Mouse (Mus musculus) thymus, adult 2 months (tissue): ENCODE measurements around the gene Ccdc106. TPM values are rescaled to one million over a fixed set of nuclear protein-coding genes. Genes with fewer than 3 reads are reported as not detected.

ENCODE experiments used
- DNase-seq: peaks from one replicate; pipeline ENCODE4 v3.0.0; 2021
- H3K27ac ChIP-seq: fragments of 200-500 bp; 2 replicates; pipeline ENCODE4 v1.5.1; 2012; ENCODE audit warnings: low read length, control low read depth; ENCODE audit not compliant: control insufficient read depth, insufficient read depth
- H3K27me3 ChIP-seq: fragments of 200-500 bp; 2 replicates; pipeline ENCODE4 v1.6.1; 2012; ENCODE audit warnings: mild to moderate bottlenecking, low read length, moderate library complexity, mixed read lengths; ENCODE audit not compliant: control insufficient read depth, insufficient read depth
- H3K36me3 ChIP-seq: fragments of 200-500 bp; 2 replicates; pipeline ENCODE4 v1.6.1; 2012; ENCODE audit warnings: mild to moderate bottlenecking, low read length, moderate library complexity; ENCODE audit not compliant: control insufficient read depth, insufficient read depth
- H3K4me1 ChIP-seq: fragments of 200-500 bp; replicated peaks from 2 replicates; pipeline ENCODE4 v1.6.1; 2012; ENCODE audit warnings: low read length; ENCODE audit not compliant: control insufficient read depth, insufficient read depth
- H3K4me3 ChIP-seq: fragments of 200-500 bp; 2 replicates; pipeline ENCODE4 v1.5.1; 2012; ENCODE audit warnings: mild to moderate bottlenecking, low read length, control low read depth, moderate library complexity; ENCODE audit not compliant: control insufficient read depth, insufficient read depth
- CTCF ChIP-seq: fragments of 200-500 bp; IDR thresholded peaks from 2 replicates; pipeline ENCODE4 v1.5.1; 2012; ENCODE audit warnings: mild to moderate bottlenecking, control low read depth, low read length, moderate library complexity, borderline replicate concordance; ENCODE audit not compliant: control insufficient read depth, poor library complexity, insufficient read depth; ENCODE audit errors: extremely low read depth
- POLR2A ChIP-seq: fragments of 200-500 bp; IDR thresholded peaks from 2 replicates; pipeline ENCODE4 v1.6.1; 2012; ENCODE audit warnings: mild to moderate bottlenecking, low read length, control low read depth, moderate library complexity; ENCODE audit not compliant: control insufficient read depth, poor library complexity, insufficient read depth; ENCODE audit errors: extremely low read depth
- WGBS: fragments of 180-500 bp; shearing (Covaris S2); methylation state at CpG from one replicate; pipeline ENCODE4 v1.1.7; 2018; 5-methylcytosine and 5-hydroxymethylcytosine counted together
- polyA plus RNA-seq: library from polyadenylated mRNA; depleted of rRNA; stranded (reverse); fragments of >200 nt; gene quantifications from 2 replicates; pipeline ENCODE4 v1.2.3, GENCODE M21; 2012

Gene Ccdc106
- polyA plus RNA-seq, 1 experiment = 0.97 TPM

DNA sequence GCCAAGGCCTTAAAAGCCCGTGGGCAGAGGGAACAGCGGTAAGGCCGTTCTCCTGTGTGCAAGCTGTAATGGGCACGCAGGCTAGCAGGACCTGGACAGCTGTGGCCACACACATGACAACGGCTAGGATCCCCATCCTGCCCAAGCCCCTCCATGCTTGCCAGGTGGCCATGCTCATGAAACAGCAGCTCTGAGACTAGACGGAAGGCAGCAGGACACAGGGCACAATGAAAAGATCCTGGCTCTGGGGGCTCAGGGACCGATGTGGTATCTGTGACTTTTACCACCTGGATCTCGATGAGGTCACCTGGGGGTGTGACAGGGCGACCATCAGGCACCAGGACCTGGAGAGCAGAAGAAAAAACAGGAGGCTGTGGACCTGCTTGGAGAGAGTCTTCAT, 15.8 kb downstream of the Ccdc106 start:
- 98% methylated on average over 9 of the region's 9 CpGs for WGBS
- Histone ChIP-seq H3K4me1 (peaks cover 6% of the 10 kb centered on the region), H3K4me3 (no peak overlapping the region), H3K36me3 (peaks cover 17% of the 10 kb centered on the region), H3K27ac (no peak overlapping the region), H3K27me3 (no peaks in the 10 kb centered on the region)
- TF ChIP-seq POLR2A (no peak), CTCF (no peak)
- DNase-seq = no peak

DNA sequence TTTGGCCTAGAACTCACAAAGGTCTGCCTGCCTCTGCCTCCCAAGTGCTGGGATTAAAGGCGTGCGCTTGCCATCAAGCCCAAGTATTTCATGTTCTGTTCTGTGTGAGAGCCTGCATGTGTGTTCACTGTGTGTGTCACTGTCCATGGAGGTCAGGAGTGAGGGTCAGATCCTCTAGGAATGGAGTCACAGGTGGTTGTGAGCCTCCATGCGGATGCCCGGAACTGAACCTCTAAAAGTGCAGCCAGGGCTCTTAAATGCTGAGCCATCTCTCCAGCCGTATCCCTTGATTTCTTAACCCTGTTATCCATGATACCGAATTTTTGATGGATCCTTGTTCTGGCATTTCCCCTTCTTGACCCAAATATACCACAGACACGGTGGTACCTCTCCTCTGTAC, 16.7 kb downstream of the Ccdc106 start:
- no peak for DNase-seq
- TF ChIP-seq CTCF (no peak), POLR2A (no peak)
- WGBS = 97% methylated on average over 7 of the region's 7 CpGs
- no peak overlapping the region for H3K4me3 ChIP-seq
- no peaks in the 10 kb centered on the region for H3K27me3 ChIP-seq
- peaks cover 8% of the 10 kb centered on the region for H3K36me3 ChIP-seq
- H3K4me1 ChIP-seq = peaks cover 6% of the 10 kb centered on the region
- H3K27ac ChIP-seq = no peak overlapping the region

DNA sequence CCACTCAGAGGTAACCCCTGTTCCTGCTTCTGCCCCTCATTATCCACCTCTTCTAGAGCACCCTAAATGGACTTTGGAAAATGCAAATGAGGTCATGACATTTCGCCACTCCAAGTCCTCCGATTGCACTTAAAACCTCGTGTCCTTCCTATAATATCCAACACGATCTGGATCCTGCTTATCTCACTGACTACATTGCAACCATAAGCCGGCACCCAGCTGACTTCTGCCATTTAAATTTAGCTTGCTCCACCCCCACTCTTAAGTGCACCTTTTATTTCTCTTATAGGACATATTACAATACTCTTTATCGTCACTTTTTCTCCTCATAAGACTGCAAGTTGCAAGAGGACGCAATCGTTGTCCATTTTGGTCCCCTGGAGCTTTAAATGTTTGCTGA, 17.1 kb downstream of the Ccdc106 start:
- WGBS = 96% methylated on average over 8 of the region's 8 CpGs
- no peak overlapping the region for H3K27ac ChIP-seq
- no peaks in the 10 kb centered on the region for H3K27me3 ChIP-seq
- DNase-seq = no peak
- no peak for TF ChIP-seq POLR2A
- TF ChIP-seq CTCF = no peak
- H3K36me3 ChIP-seq = peaks cover 4% of the 10 kb centered on the region; the same call in 1 of the 2 replicates
- H3K4me3 ChIP-seq = no peak overlapping the region
- H3K4me1 ChIP-seq = peaks cover 6% of the 10 kb centered on the region

DNA sequence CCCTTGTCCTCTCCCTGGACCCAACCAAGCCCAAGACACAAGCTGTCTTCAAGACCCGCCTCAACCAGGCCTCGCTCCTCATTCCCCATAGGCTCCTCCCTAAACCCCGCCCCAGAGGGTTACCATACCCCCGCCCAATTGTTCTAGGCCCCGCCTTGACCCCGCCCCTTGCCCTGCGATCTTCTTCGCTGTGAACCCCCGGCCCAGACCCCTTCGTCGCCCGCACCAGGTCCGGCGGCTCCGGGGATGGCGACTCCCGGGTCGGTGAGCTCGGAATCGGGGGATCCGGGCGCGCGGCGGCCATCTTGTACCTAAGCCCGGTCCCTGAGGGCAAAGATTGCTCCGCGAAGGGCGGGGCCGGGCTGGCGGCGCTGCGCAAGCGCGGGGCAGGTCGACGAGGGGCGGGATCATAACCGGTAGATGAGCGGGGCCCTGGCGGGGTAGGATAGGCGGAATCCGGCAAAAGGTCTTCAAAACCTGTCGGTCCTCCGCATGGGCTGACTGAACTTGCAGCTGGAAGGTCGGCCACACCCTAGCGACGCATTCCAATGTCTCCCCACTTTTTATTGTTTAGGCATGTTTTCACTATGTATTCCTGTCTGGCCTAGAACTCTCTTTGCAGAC, 17.9 kb downstream of the Ccdc106 start, which contains the start of gene Zfp784:
Zfp784 (minus strand) TSS at position 338 of the 624 bp plus-strand sequence.
- peak within 1 kb of the TSS; percentile 53 for H3K27ac ChIP-seq
- H3K4me3 ChIP-seq = peak within 1 kb of the TSS; percentile 78
- DNase-seq = peak; percentile 95
- no peaks in the 10 kb centered on the region for H3K27me3 ChIP-seq
- under 1% methylated on average over 48 of the region's 48 CpGs for whole genome bisulfite sequencing
- H3K36me3 ChIP-seq = no peaks in the 10 kb centered on the region
- TF ChIP-seq CTCF = peak; percentile 42; the same call in 1 of the 2 replicates
- peak; percentile 65; the same call in 1 of the 2 replicates for TF ChIP-seq POLR2A
- H3K4me1 ChIP-seq = peaks cover 6% of the 10 kb centered on the region

GRCm38 (mm10) chr7:5038940-5039339, 18.6 kb downstream of the Ccdc106 start:
- Histone ChIP-seq H3K36me3 (no peaks in the 10 kb centered on the region), H3K27me3 (no peaks in the 10 kb centered on the region), H3K4me3 (no peak overlapping the region), H3K4me1 (peaks cover 6% of the 10 kb centered on the region), H3K27ac (no peak overlapping the region)
- no peak for DNase-seq
- WGBS = 33% methylated on average over 5 of the region's 5 CpGs
- TF ChIP-seq CTCF = no peak
- no peak for TF ChIP-seq POLR2A

DNA sequence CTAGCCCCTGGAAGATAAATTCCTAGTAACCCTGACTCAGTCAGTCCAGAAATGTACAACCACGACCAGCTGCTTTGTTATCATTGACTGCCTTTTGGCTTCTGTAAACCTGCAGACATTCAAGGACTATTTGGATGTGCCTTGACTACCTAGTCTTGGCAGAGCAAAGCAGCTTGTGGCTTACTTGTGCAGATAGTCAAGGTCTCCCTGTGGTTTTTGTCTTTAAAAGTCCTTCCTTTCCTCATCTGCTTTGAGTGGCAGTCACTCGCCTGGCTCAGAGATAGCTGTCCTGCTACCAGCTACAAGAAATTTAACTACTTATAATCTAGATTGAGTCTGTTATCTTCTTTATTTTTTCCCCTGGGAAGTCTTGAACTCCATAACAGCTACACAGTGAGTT, 24.6 kb downstream of the Ccdc106 start:
- H3K27me3 ChIP-seq = no peaks in the 10 kb centered on the region
- 68% methylated on average over 2 of the region's 2 CpGs for WGBS
- H3K4me1 ChIP-seq = peaks cover 7% of the 10 kb centered on the region
- DNase-seq = no peak
- no peak for TF ChIP-seq CTCF
- TF ChIP-seq POLR2A = no peak
- no peak overlapping the region for H3K4me3 ChIP-seq
- H3K27ac ChIP-seq = no peak overlapping the region
- H3K36me3 ChIP-seq = no peaks in the 10 kb centered on the region

DNA sequence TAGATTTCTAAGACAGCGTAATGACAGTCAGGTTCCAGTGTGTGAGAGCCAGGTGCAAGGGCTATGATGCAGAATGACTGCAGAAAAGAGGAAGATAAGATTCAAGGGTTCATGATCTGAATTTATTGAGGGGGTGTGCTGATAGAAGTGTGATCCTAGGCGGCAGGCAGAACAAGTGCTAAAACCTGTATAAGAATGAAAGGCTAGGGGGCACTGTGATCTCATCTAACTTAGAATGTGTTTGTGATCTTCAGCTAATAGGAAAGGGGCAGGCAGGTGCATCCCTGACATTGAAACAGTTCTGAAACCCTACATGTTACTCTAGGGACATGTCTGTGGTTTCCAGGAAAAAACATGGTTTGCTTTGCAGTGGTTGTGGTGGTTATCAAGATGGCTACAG, 25.8 kb downstream of the Ccdc106 start:
- WGBS = 72% methylated on average over 2 of the region's 2 CpGs
- Histone ChIP-seq H3K4me1 (peaks cover 10% of the 10 kb centered on the region), H3K4me3 (no peak overlapping the region), H3K27me3 (peaks cover 4% of the 10 kb centered on the region; the same call in 1 of the 2 replicates), H3K27ac (no peak overlapping the region), H3K36me3 (no peaks in the 10 kb centered on the region)
- DNase-seq = no peak
- TF ChIP-seq CTCF = no peak
- no peak for TF ChIP-seq POLR2A
